Mouse (Mus musculus): ENCODE measurements around the gene Cacna1e.

DNA sequence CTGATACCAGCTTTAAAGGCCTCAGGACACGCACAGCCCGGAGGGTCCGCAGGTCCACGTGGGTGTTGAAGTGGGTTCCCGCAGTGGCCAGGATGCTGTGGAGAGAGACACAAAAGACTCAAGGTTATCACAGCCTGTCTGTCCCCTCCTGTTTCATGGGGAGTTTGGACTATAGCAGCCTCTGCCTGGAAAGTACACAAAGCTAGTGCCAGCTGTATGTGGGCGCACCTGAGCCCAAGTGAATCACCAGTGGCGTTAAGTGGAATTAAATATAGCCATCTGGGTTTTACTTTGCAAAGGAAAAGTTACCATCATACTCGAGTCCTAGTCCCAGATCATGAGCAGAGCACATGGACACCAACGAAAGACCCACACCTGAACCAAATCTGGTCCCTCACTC, 248.5 kb downstream of the Cacna1e start:
- no peak for TF ChIP-seq CTCF (IDR thresholded peaks at IDR 0.05; ENCODE audit: borderline replicate concordance, insufficient read depth, low read depth, low read length)
- no peak for TF ChIP-seq POLR2A (IDR thresholded peaks at IDR 0.05; ENCODE audit: borderline replicate concordance, insufficient read depth, low read length)
